Mouse (Mus musculus): ENCODE measurements around the gene Edc3. TPM values are rescaled to one million over a fixed set of nuclear protein-coding genes. Genes with fewer than 3 reads are reported as not detected.

The Edc3 gene
- polyA plus RNA-seq (2015; fragmentation: Nextera tagmentation; extraction: Ambion mirVana), result 34.2 and 35.0 TPM in 2 replicates

GRCm38 (mm10) chr9:57708068-57708719 lies at the start of gene Edc3:
TSS of gene Edc3 (plus strand) at chr9:57708540.
- peak within 1 kb of the TSS; percentile 89 for H3K27ac ChIP-seq
- peak; percentile 95 for ATAC-seq (ENCODE audit: insufficient number of reproducible peaks, insufficient read depth, low FRiP score, low TSS enrichment, low read depth)
- peak within 1 kb of the TSS; percentile 65 for H3K4me2 ChIP-seq
- H3K9me3 ChIP-seq, result no peaks in the 10 kb centered on the region
- H3K9ac ChIP-seq, result peak within 1 kb of the TSS; percentile 88
- H3K4me1 ChIP-seq, result peaks cover 10% of the 10 kb centered on the region
- H3K36me3 ChIP-seq, result peaks cover 14% of the 10 kb centered on the region
- under 1% methylated on average over 22 of the region's 23 CpGs for WGBS
- no peaks in the 10 kb centered on the region for H3K27me3 ChIP-seq
- H3K4me3 ChIP-seq, result peak within 1 kb of the TSS; percentile 87

GRCm38 (mm10) chr9:57658970-57659369 lies 49.4 kb upstream of the Edc3 start:
- 80% methylated on average over 4 of the region's 4 CpGs for WGBS
- Histone ChIP-seq H3K4me3 (no peak overlapping the region), H3K4me1 (peaks cover 4% of the 10 kb centered on the region), H3K4me2 (no peak overlapping the region), H3K36me3 (no peaks in the 10 kb centered on the region), H3K27me3 (peaks cover 12% of the 10 kb centered on the region), H3K9me3 (no peaks in the 10 kb centered on the region), H3K9ac (no peak overlapping the region), H3K27ac (no peak overlapping the region)
- ATAC-seq (ENCODE audit: insufficient number of reproducible peaks, insufficient read depth, low FRiP score, low TSS enrichment, low read depth), result no peak

GRCm38 (mm10) chr9:57659774-57660173 lies 48.6 kb upstream of the Edc3 start:
- Histone ChIP-seq H3K4me3 (no peak overlapping the region), H3K4me1 (peaks cover 4% of the 10 kb centered on the region), H3K4me2 (no peak overlapping the region), H3K9me3 (no peaks in the 10 kb centered on the region), H3K36me3 (no peaks in the 10 kb centered on the region), H3K27me3 (peaks cover 4% of the 10 kb centered on the region; the same call in 1 of the 2 replicates), H3K9ac (no peak overlapping the region), H3K27ac (no peak overlapping the region)
- ATAC-seq (ENCODE audit: insufficient number of reproducible peaks, insufficient read depth, low FRiP score, low TSS enrichment, low read depth), result no peak
- 27% methylated on average over 4 of the region's 4 CpGs for WGBS

GRCm38 (mm10) chr9:57660501-57660900 lies 47.8 kb upstream of the Edc3 start:
- Histone ChIP-seq H3K27me3 (no peaks in the 10 kb centered on the region), H3K27ac (no peak overlapping the region), H3K9ac (no peak overlapping the region), H3K4me1 (peaks cover 4% of the 10 kb centered on the region), H3K36me3 (no peaks in the 10 kb centered on the region), H3K9me3 (no peaks in the 10 kb centered on the region), H3K4me2 (no peak overlapping the region), H3K4me3 (no peak overlapping the region)
- no peak for ATAC-seq (ENCODE audit: insufficient number of reproducible peaks, insufficient read depth, low FRiP score, low TSS enrichment, low read depth)
- WGBS, result 62% methylated on average over 6 of the region's 6 CpGs

GRCm38 (mm10) chr9:57661552-57661951 lies 46.8 kb upstream of the Edc3 start:
- H3K36me3 ChIP-seq, result no peaks in the 10 kb centered on the region
- H3K27ac ChIP-seq, result no peak overlapping the region
- no peak overlapping the region for H3K9ac ChIP-seq
- no peak overlapping the region for H3K4me2 ChIP-seq
- 67% methylated on average over 3 of the region's 3 CpGs for WGBS
- H3K4me3 ChIP-seq, result no peak overlapping the region
- H3K4me1 ChIP-seq, result no peaks in the 10 kb centered on the region
- no peak for ATAC-seq (ENCODE audit: insufficient number of reproducible peaks, insufficient read depth, low FRiP score, low TSS enrichment, low read depth)
- no peaks in the 10 kb centered on the region for H3K9me3 ChIP-seq
- H3K27me3 ChIP-seq, result no peaks in the 10 kb centered on the region

- no peak for ATAC-seq (ENCODE audit: insufficient number of reproducible peaks, insufficient read depth, low FRiP score, low TSS enrichment, low read depth)
- H3K27me3 ChIP-seq, result no peaks in the 10 kb centered on the region
- H3K4me1 ChIP-seq, result no peaks in the 10 kb centered on the region
- H3K27ac ChIP-seq, result no peak overlapping the region
- H3K36me3 ChIP-seq, result no peaks in the 10 kb centered on the region
- WGBS, result 59% methylated on average over 7 of the region's 7 CpGs
- no peak overlapping the region for H3K9ac ChIP-seq
- H3K9me3 ChIP-seq, result no peaks in the 10 kb centered on the region
- no peak overlapping the region for H3K4me3 ChIP-seq
- no peak overlapping the region for H3K4me2 ChIP-seq
Observed at GRCm38 (mm10) chr9:57664616-57665015, 43.7 kb upstream of the Edc3 start.

GRCm38 (mm10) chr9:57666536-57666935 lies 41.8 kb upstream of the Edc3 start:
- ATAC-seq (ENCODE audit: insufficient number of reproducible peaks, insufficient read depth, low FRiP score, low TSS enrichment, low read depth), result no peak
- Histone ChIP-seq H3K27me3 (no peaks in the 10 kb centered on the region), H3K4me3 (no peak overlapping the region), H3K9me3 (no peaks in the 10 kb centered on the region), H3K27ac (no peak overlapping the region), H3K36me3 (no peaks in the 10 kb centered on the region), H3K4me1 (no peaks in the 10 kb centered on the region), H3K9ac (no peak overlapping the region), H3K4me2 (no peak overlapping the region)
- WGBS, result 81% methylated on average over 8 of the region's 8 CpGs

- H3K4me1 ChIP-seq, result no peaks in the 10 kb centered on the region
- H3K9ac ChIP-seq, result no peak overlapping the region
- WGBS, result 68% methylated on average over 3 of the region's 3 CpGs
- no peak overlapping the region for H3K27ac ChIP-seq
- no peaks in the 10 kb centered on the region for H3K9me3 ChIP-seq
- no peaks in the 10 kb centered on the region for H3K27me3 ChIP-seq
- no peaks in the 10 kb centered on the region for H3K36me3 ChIP-seq
- no peak for ATAC-seq (ENCODE audit: insufficient number of reproducible peaks, insufficient read depth, low FRiP score, low TSS enrichment, low read depth)
- H3K4me3 ChIP-seq, result no peak overlapping the region
- no peak overlapping the region for H3K4me2 ChIP-seq
Observed at GRCm38 (mm10) chr9:57667136-57667535, 41.2 kb upstream of the Edc3 start.

GRCm38 (mm10) chr9:57667817-57668216 lies 40.5 kb upstream of the Edc3 start:
- ATAC-seq (ENCODE audit: insufficient number of reproducible peaks, insufficient read depth, low FRiP score, low TSS enrichment, low read depth), result no peak
- WGBS, result 64% methylated on average over 11 of the region's 11 CpGs
- H3K27me3 ChIP-seq, result no peaks in the 10 kb centered on the region

GRCm38 (mm10) chr9:57668277-57668676 lies 40.1 kb upstream of the Edc3 start:
- WGBS, result 31% methylated on average over 1 of the region's 1 CpGs
- Histone ChIP-seq H3K4me3 (no peak overlapping the region), H3K4me1 (no peaks in the 10 kb centered on the region), H3K27me3 (no peaks in the 10 kb centered on the region), H3K9me3 (no peaks in the 10 kb centered on the region), H3K36me3 (no peaks in the 10 kb centered on the region), H3K9ac (no peak overlapping the region), H3K4me2 (no peak overlapping the region), H3K27ac (no peak overlapping the region)
- ATAC-seq (ENCODE audit: insufficient number of reproducible peaks, insufficient read depth, low FRiP score, low TSS enrichment, low read depth), result no peak

More at GRCm38 (mm10) chr9:57667817-57668216, 40.5 kb upstream of the Edc3 start:
- Histone ChIP-seq H3K4me3 (no peak overlapping the region), H3K36me3 (no peaks in the 10 kb centered on the region), H3K9ac (no peak overlapping the region), H3K4me1 (no peaks in the 10 kb centered on the region), H3K27ac (no peak overlapping the region), H3K4me2 (no peak overlapping the region), H3K9me3 (no peaks in the 10 kb centered on the region)

- 77% methylated on average over 3 of the region's 3 CpGs for WGBS
- no peaks in the 10 kb centered on the region for H3K27me3 ChIP-seq
- no peaks in the 10 kb centered on the region for H3K4me1 ChIP-seq
- H3K27ac ChIP-seq, result no peak overlapping the region
- no peaks in the 10 kb centered on the region for H3K36me3 ChIP-seq
- H3K9me3 ChIP-seq, result no peaks in the 10 kb centered on the region
- ATAC-seq (ENCODE audit: insufficient number of reproducible peaks, insufficient read depth, low FRiP score, low TSS enrichment, low read depth), result no peak
- no peak overlapping the region for H3K4me3 ChIP-seq
- H3K9ac ChIP-seq, result no peak overlapping the region
- no peak overlapping the region for H3K4me2 ChIP-seq
Observed at GRCm38 (mm10) chr9:57669566-57669965, 38.8 kb upstream of the Edc3 start.

- H3K27ac ChIP-seq, result no peak overlapping the region
- no peak overlapping the region for H3K9ac ChIP-seq
- no peaks in the 10 kb centered on the region for H3K9me3 ChIP-seq
- H3K4me1 ChIP-seq, result no peaks in the 10 kb centered on the region
- no peaks in the 10 kb centered on the region for H3K27me3 ChIP-seq
- no peak overlapping the region for H3K4me3 ChIP-seq
- no peaks in the 10 kb centered on the region for H3K36me3 ChIP-seq
- WGBS, result 85% methylated on average over 4 of the region's 4 CpGs
- no peak overlapping the region for H3K4me2 ChIP-seq
- ATAC-seq (ENCODE audit: insufficient number of reproducible peaks, insufficient read depth, low FRiP score, low TSS enrichment, low read depth), result no peak
Observed at GRCm38 (mm10) chr9:57671037-57671436, 37.3 kb upstream of the Edc3 start.

All from embryonic facial prominence, embryonic 13.5 days (tissue).